Mouse (Mus musculus): ENCODE measurements around the gene Pdyn. TPM values are rescaled to one million over a fixed set of nuclear protein-coding genes. Genes with fewer than 3 reads are reported as not detected.

The Pdyn gene
- polyA plus RNA-seq, 1 experiment from 2014 or later, result not detected

GRCm38 (mm10) chr2:129688036-129688625, 11.5 kb downstream of the Pdyn start:
- Histone ChIP-seq H3K27ac (no peak overlapping the region), H3K4me1 (replicated peaks) (no peaks in the 10 kb centered on the region), H3K27me3 (peaks cover 11% of the 10 kb centered on the region; the same call in 1 of the 2 replicates), H3K4me2 (no peak overlapping the region), H3K9me3 (replicated peaks) (no peaks in the 10 kb centered on the region), H3K9ac (no peak overlapping the region), H3K36me3 (no peaks in the 10 kb centered on the region), H3K4me3 (replicated peaks) (no peak overlapping the region)
- no peak for ATAC-seq (ENCODE audit: low read depth)
- WGBS (ENCODE audit: insufficient replicate concordance), result 80% methylated on average over 28 of the region's 28 CpGs
- DNase-seq, result no peak

GRCm38 (mm10) chr2:129686908-129687307, 12.7 kb downstream of the Pdyn start:
- Histone ChIP-seq H3K36me3 (no peaks in the 10 kb centered on the region), H3K9ac (no peak overlapping the region), H3K4me3 (replicated peaks) (no peak overlapping the region), H3K27ac (no peak overlapping the region), H3K9me3 (replicated peaks) (no peaks in the 10 kb centered on the region), H3K4me1 (replicated peaks) (no peaks in the 10 kb centered on the region), H3K27me3 (peaks cover 3% of the 10 kb centered on the region; the same call in 1 of the 2 replicates), H3K4me2 (no peak overlapping the region)
- DNase-seq, result no peak
- 68% methylated on average over 10 of the region's 10 CpGs for WGBS (ENCODE audit: insufficient replicate concordance)
- no peak for ATAC-seq (ENCODE audit: low read depth)

- H3K27me3 ChIP-seq, result no peaks in the 10 kb centered on the region; the same call in 1 of the 2 replicates
- no peak overlapping the region for H3K4me3 ChIP-seq (replicated peaks)
- no peak overlapping the region for H3K9ac ChIP-seq
- no peak overlapping the region for H3K27ac ChIP-seq
- WGBS (ENCODE audit: insufficient replicate concordance), result 67% methylated on average over 4 of the region's 4 CpGs
- H3K36me3 ChIP-seq, result no peaks in the 10 kb centered on the region
- no peaks in the 10 kb centered on the region for H3K4me1 ChIP-seq (replicated peaks)
- ATAC-seq (ENCODE audit: low read depth), result no peak
- DNase-seq, result no peak
- no peak overlapping the region for H3K4me2 ChIP-seq
- H3K9me3 ChIP-seq (replicated peaks), result no peaks in the 10 kb centered on the region
These were observed 15.6 kb downstream of the Pdyn start for GRCm38 (mm10) chr2:129684014-129684413.

- Histone ChIP-seq H3K27me3 (no peaks in the 10 kb centered on the region; the same call in none of the 2 replicates), H3K27ac (no peak overlapping the region), H3K9me3 (replicated peaks) (no peaks in the 10 kb centered on the region), H3K4me3 (replicated peaks) (no peak overlapping the region), H3K9ac (no peak overlapping the region), H3K36me3 (no peaks in the 10 kb centered on the region), H3K4me2 (no peak overlapping the region), H3K4me1 (replicated peaks) (no peaks in the 10 kb centered on the region)
- 52% methylated on average over 3 of the region's 3 CpGs for WGBS (ENCODE audit: insufficient replicate concordance)
- DNase-seq, result no peak
- ATAC-seq (ENCODE audit: low read depth), result no peak
These were observed 19.4 kb downstream of the Pdyn start for GRCm38 (mm10) chr2:129680236-129680635.

GRCm38 (mm10) chr2:129679066-129679465, 20.6 kb downstream of the Pdyn start:
- H3K4me3 ChIP-seq (replicated peaks), result no peak overlapping the region
- DNase-seq (no peak), ATAC-seq (ENCODE audit: low read depth) (no peak)
- H3K27me3 ChIP-seq, result no peaks in the 10 kb centered on the region; the same call in 1 of the 2 replicates
- no peaks in the 10 kb centered on the region for H3K9me3 ChIP-seq (replicated peaks)
- no peaks in the 10 kb centered on the region for H3K4me1 ChIP-seq (replicated peaks)
- H3K9ac ChIP-seq, result no peak overlapping the region
- WGBS (ENCODE audit: insufficient replicate concordance), result 61% methylated on average over 5 of the region's 5 CpGs
- no peaks in the 10 kb centered on the region for H3K36me3 ChIP-seq
- H3K27ac ChIP-seq, result no peak overlapping the region
- no peak overlapping the region for H3K4me2 ChIP-seq

GRCm38 (mm10) chr2:129677664-129678063, 22.0 kb downstream of the Pdyn start:
- H3K4me1 ChIP-seq (replicated peaks), result no peaks in the 10 kb centered on the region
- no peak overlapping the region for H3K9ac ChIP-seq
- H3K4me3 ChIP-seq (replicated peaks), result no peak overlapping the region
- no peak for ATAC-seq (ENCODE audit: low read depth)
- no peaks in the 10 kb centered on the region; the same call in 1 of the 2 replicates for H3K27me3 ChIP-seq
- DNase-seq, result no peak
- no peaks in the 10 kb centered on the region for H3K36me3 ChIP-seq
- H3K27ac ChIP-seq, result no peak overlapping the region
- WGBS (ENCODE audit: insufficient replicate concordance), result 66% methylated on average over 2 of the region's 2 CpGs
- no peak overlapping the region for H3K4me2 ChIP-seq
- no peaks in the 10 kb centered on the region for H3K9me3 ChIP-seq (replicated peaks)

GRCm38 (mm10) chr2:129674935-129675634, 24.6 kb downstream of the Pdyn start:
- DNase-seq (peak; percentile 53), ATAC-seq (ENCODE audit: low read depth) (no peak)
- Histone ChIP-seq H3K27me3 (no peaks in the 10 kb centered on the region; the same call in 1 of the 2 replicates), H3K4me2 (no peak overlapping the region), H3K4me1 (replicated peaks) (no peaks in the 10 kb centered on the region), H3K9me3 (replicated peaks) (no peaks in the 10 kb centered on the region), H3K27ac (no peak overlapping the region), H3K9ac (no peak overlapping the region), H3K4me3 (replicated peaks) (no peak overlapping the region), H3K36me3 (no peaks in the 10 kb centered on the region)
- 27% methylated on average over 13 of the region's 13 CpGs for WGBS (ENCODE audit: insufficient replicate concordance)

GRCm38 (mm10) chr2:129671911-129672310, 27.7 kb downstream of the Pdyn start:
- no peak for ATAC-seq (ENCODE audit: low read depth)
- no peak overlapping the region for H3K4me3 ChIP-seq (replicated peaks)

GRCm38 (mm10) chr2:129662484-129662883, 37.2 kb downstream of the Pdyn start:
- Histone ChIP-seq H3K9ac (no peak overlapping the region), H3K4me3 (replicated peaks) (no peak overlapping the region), H3K9me3 (replicated peaks) (no peaks in the 10 kb centered on the region), H3K4me2 (no peak overlapping the region), H3K27ac (no peak overlapping the region), H3K27me3 (no peaks in the 10 kb centered on the region), H3K4me1 (replicated peaks) (no peaks in the 10 kb centered on the region), H3K36me3 (no peaks in the 10 kb centered on the region)
- 45% methylated on average over 4 of the region's 4 CpGs for WGBS (ENCODE audit: insufficient replicate concordance)
- DNase-seq (no peak), ATAC-seq (ENCODE audit: low read depth) (no peak)

More at GRCm38 (mm10) chr2:129671911-129672310, 27.7 kb downstream of the Pdyn start:
- no peaks in the 10 kb centered on the region for H3K36me3 ChIP-seq
- no peak overlapping the region for H3K4me2 ChIP-seq
- H3K9ac ChIP-seq, result no peak overlapping the region
- no peak overlapping the region for H3K27ac ChIP-seq
- 55% methylated on average over 4 of the region's 4 CpGs for WGBS (ENCODE audit: insufficient replicate concordance)
- H3K9me3 ChIP-seq (replicated peaks), result no peaks in the 10 kb centered on the region
- no peaks in the 10 kb centered on the region; the same call in 1 of the 2 replicates for H3K27me3 ChIP-seq
- no peaks in the 10 kb centered on the region for H3K4me1 ChIP-seq (replicated peaks)
- DNase-seq, result no peak

- ATAC-seq (ENCODE audit: low read depth), result no peak
- no peak overlapping the region for H3K27ac ChIP-seq
- H3K4me1 ChIP-seq (replicated peaks), result no peaks in the 10 kb centered on the region
- no peak overlapping the region for H3K4me3 ChIP-seq (replicated peaks)
- no peaks in the 10 kb centered on the region for H3K9me3 ChIP-seq (replicated peaks)
- H3K27me3 ChIP-seq, result no peaks in the 10 kb centered on the region
- no peak for DNase-seq
- H3K9ac ChIP-seq, result no peak overlapping the region
- WGBS (ENCODE audit: insufficient replicate concordance), result 51% methylated on average over 6 of the region's 6 CpGs
- no peak overlapping the region for H3K4me2 ChIP-seq
- H3K36me3 ChIP-seq, result no peaks in the 10 kb centered on the region
These were observed 39.6 kb downstream of the Pdyn start for GRCm38 (mm10) chr2:129660020-129660419.

- no peak overlapping the region for H3K27ac ChIP-seq
- WGBS (ENCODE audit: insufficient replicate concordance), result 69% methylated on average over 4 of the region's 4 CpGs
- no peaks in the 10 kb centered on the region for H3K9me3 ChIP-seq (replicated peaks)
- no peak for DNase-seq
- no peak overlapping the region for H3K4me3 ChIP-seq (replicated peaks)
- no peak overlapping the region for H3K9ac ChIP-seq
- H3K36me3 ChIP-seq, result no peaks in the 10 kb centered on the region
- no peak overlapping the region for H3K4me2 ChIP-seq
- no peaks in the 10 kb centered on the region for H3K4me1 ChIP-seq (replicated peaks)
- no peaks in the 10 kb centered on the region for H3K27me3 ChIP-seq
- no peak for ATAC-seq (ENCODE audit: low read depth)
These were observed 40.8 kb downstream of the Pdyn start for GRCm38 (mm10) chr2:129658796-129659195.

GRCm38 (mm10) chr2:129655033-129655432, 44.6 kb downstream of the Pdyn start:
- ATAC-seq (ENCODE audit: low read depth) (no peak), DNase-seq (no peak)
- Histone ChIP-seq H3K9me3 (replicated peaks) (no peaks in the 10 kb centered on the region), H3K36me3 (no peaks in the 10 kb centered on the region), H3K27ac (no peak overlapping the region), H3K4me3 (replicated peaks) (no peak overlapping the region), H3K27me3 (no peaks in the 10 kb centered on the region), H3K4me1 (replicated peaks) (no peaks in the 10 kb centered on the region), H3K4me2 (no peak overlapping the region), H3K9ac (no peak overlapping the region)
- 76% methylated on average over 4 of the region's 4 CpGs for WGBS (ENCODE audit: insufficient replicate concordance)

All from liver, embryonic 13.5 days (tissue).